Mouse (Mus musculus): Measurements from ENCODE around the gene Slc7a11. TPM values are rescaled to one million over a fixed set of nuclear protein-coding genes. Genes with fewer than 3 reads are reported as not detected.

The Slc7a11 gene
- polyA plus RNA-seq, 1 experiment = 1.4 TPM

- no peak overlapping the region for H3K4me3 ChIP-seq (replicated peaks; ENCODE audit: control insufficient read depth, low read depth, low read length)
- no peaks in the 10 kb centered on the region for H3K4me1 ChIP-seq (ENCODE audit: control insufficient read depth, insufficient read depth, low read length)
- H3K27ac ChIP-seq (ENCODE audit: control insufficient read depth, insufficient read depth, low read depth, low read length, poor library complexity) = no peak overlapping the region
- TF ChIP-seq CTCF (IDR thresholded peaks at IDR 0.05; ENCODE audit: control insufficient read depth, insufficient read depth, low read length) (no peak), POLR2A (IDR thresholded peaks at IDR 0.05; ENCODE audit: borderline replicate concordance, control insufficient read depth, low read depth, low read length) (no peak)
Observed at GRCm38 (mm10) chr3:50144144-50144543, 299.3 kb downstream of the Slc7a11 start.

- Histone ChIP-seq H3K4me3 (replicated peaks; ENCODE audit: control insufficient read depth, low read depth, low read length) (no peak overlapping the region), H3K27ac (ENCODE audit: control insufficient read depth, insufficient read depth, low read depth, low read length, poor library complexity) (no peak overlapping the region), H3K4me1 (ENCODE audit: control insufficient read depth, insufficient read depth, low read length) (no peaks in the 10 kb centered on the region)
- TF ChIP-seq POLR2A (IDR thresholded peaks at IDR 0.05; ENCODE audit: borderline replicate concordance, control insufficient read depth, low read depth, low read length) = no peak
- no peak for TF ChIP-seq CTCF (IDR thresholded peaks at IDR 0.05; ENCODE audit: control insufficient read depth, insufficient read depth, low read length)
- WGBS = 64% methylated on average over 3 of the region's 3 CpGs
Observed at GRCm38 (mm10) chr3:50138319-50138718, 305.1 kb downstream of the Slc7a11 start.

- no peaks in the 10 kb centered on the region for H3K4me1 ChIP-seq (ENCODE audit: control insufficient read depth, insufficient read depth, low read length)
- no peak overlapping the region for H3K27ac ChIP-seq (ENCODE audit: control insufficient read depth, insufficient read depth, low read depth, low read length, poor library complexity)
- TF ChIP-seq POLR2A (IDR thresholded peaks at IDR 0.05; ENCODE audit: borderline replicate concordance, control insufficient read depth, low read depth, low read length) (no peak), CTCF (IDR thresholded peaks at IDR 0.05; ENCODE audit: control insufficient read depth, insufficient read depth, low read length) (no peak)
- WGBS = 80% methylated on average over 5 of the region's 5 CpGs
- H3K4me3 ChIP-seq (replicated peaks; ENCODE audit: control insufficient read depth, low read depth, low read length) = no peak overlapping the region
Observed at GRCm38 (mm10) chr3:50132204-50132603, 311.2 kb downstream of the Slc7a11 start.

- Histone ChIP-seq H3K4me1 (ENCODE audit: control insufficient read depth, insufficient read depth, low read length) (no peaks in the 10 kb centered on the region), H3K4me3 (replicated peaks; ENCODE audit: control insufficient read depth, low read depth, low read length) (no peak overlapping the region), H3K27ac (ENCODE audit: control insufficient read depth, insufficient read depth, low read depth, low read length, poor library complexity) (no peak overlapping the region)
- TF ChIP-seq POLR2A (IDR thresholded peaks at IDR 0.05; ENCODE audit: borderline replicate concordance, control insufficient read depth, low read depth, low read length) (no peak), CTCF (IDR thresholded peaks at IDR 0.05; ENCODE audit: control insufficient read depth, insufficient read depth, low read length) (no peak)
- 73% methylated on average over 2 of the region's 2 CpGs for WGBS
Observed at GRCm38 (mm10) chr3:50130319-50130718, 313.1 kb downstream of the Slc7a11 start.

GRCm38 (mm10) chr3:50121001-50121400 lies 322.4 kb downstream of the Slc7a11 start:
- TF ChIP-seq CTCF (IDR thresholded peaks at IDR 0.05; ENCODE audit: control insufficient read depth, insufficient read depth, low read length) (no peak), POLR2A (IDR thresholded peaks at IDR 0.05; ENCODE audit: borderline replicate concordance, control insufficient read depth, low read depth, low read length) (no peak)
- no peak overlapping the region for H3K4me3 ChIP-seq (replicated peaks; ENCODE audit: control insufficient read depth, low read depth, low read length)
- H3K4me1 ChIP-seq (ENCODE audit: control insufficient read depth, insufficient read depth, low read length) = no peaks in the 10 kb centered on the region
- H3K27ac ChIP-seq (ENCODE audit: control insufficient read depth, insufficient read depth, low read depth, low read length, poor library complexity) = no peak overlapping the region
- WGBS = 38% methylated on average over 1 of the region's 1 CpGs

GRCm38 (mm10) chr3:50116266-50116665 lies 327.1 kb downstream of the Slc7a11 start:
- TF ChIP-seq POLR2A (IDR thresholded peaks at IDR 0.05; ENCODE audit: borderline replicate concordance, control insufficient read depth, low read depth, low read length) = no peak
- TF ChIP-seq CTCF (IDR thresholded peaks at IDR 0.05; ENCODE audit: control insufficient read depth, insufficient read depth, low read length) = no peak
- Histone ChIP-seq H3K4me3 (replicated peaks; ENCODE audit: control insufficient read depth, low read depth, low read length) (no peak overlapping the region), H3K4me1 (ENCODE audit: control insufficient read depth, insufficient read depth, low read length) (no peaks in the 10 kb centered on the region), H3K27ac (ENCODE audit: control insufficient read depth, insufficient read depth, low read depth, low read length, poor library complexity) (no peak overlapping the region)
- 58% methylated on average over 1 of the region's 1 CpGs for WGBS

- no peaks in the 10 kb centered on the region for H3K4me1 ChIP-seq (ENCODE audit: control insufficient read depth, insufficient read depth, low read length)
- H3K27ac ChIP-seq (ENCODE audit: control insufficient read depth, insufficient read depth, low read depth, low read length, poor library complexity) = no peak overlapping the region
- no peak overlapping the region for H3K4me3 ChIP-seq (replicated peaks; ENCODE audit: control insufficient read depth, low read depth, low read length)
- TF ChIP-seq POLR2A (IDR thresholded peaks at IDR 0.05; ENCODE audit: borderline replicate concordance, control insufficient read depth, low read depth, low read length) (no peak), CTCF (IDR thresholded peaks at IDR 0.05; ENCODE audit: control insufficient read depth, insufficient read depth, low read length) (no peak)
- 80% methylated on average over 6 of the region's 6 CpGs for WGBS
Observed at GRCm38 (mm10) chr3:50105509-50105908, 337.9 kb downstream of the Slc7a11 start.

- Histone ChIP-seq H3K4me3 (replicated peaks; ENCODE audit: control insufficient read depth, low read depth, low read length) (no peak overlapping the region), H3K27ac (ENCODE audit: control insufficient read depth, insufficient read depth, low read depth, low read length, poor library complexity) (no peak overlapping the region), H3K4me1 (ENCODE audit: control insufficient read depth, insufficient read depth, low read length) (no peaks in the 10 kb centered on the region)
- no peak for TF ChIP-seq CTCF (IDR thresholded peaks at IDR 0.05; ENCODE audit: control insufficient read depth, insufficient read depth, low read length)
- no peak for TF ChIP-seq POLR2A (IDR thresholded peaks at IDR 0.05; ENCODE audit: borderline replicate concordance, control insufficient read depth, low read depth, low read length)
- WGBS = 72% methylated on average over 7 of the region's 7 CpGs
Observed at GRCm38 (mm10) chr3:50094404-50095092, 348.9 kb downstream of the Slc7a11 start.

GRCm38 (mm10) chr3:50076979-50077378 lies 366.4 kb downstream of the Slc7a11 start:
- Histone ChIP-seq H3K4me3 (replicated peaks; ENCODE audit: control insufficient read depth, low read depth, low read length) (no peak overlapping the region), H3K27ac (ENCODE audit: control insufficient read depth, insufficient read depth, low read depth, low read length, poor library complexity) (no peak overlapping the region), H3K4me1 (ENCODE audit: control insufficient read depth, insufficient read depth, low read length) (no peaks in the 10 kb centered on the region)
- TF ChIP-seq CTCF (IDR thresholded peaks at IDR 0.05; ENCODE audit: control insufficient read depth, insufficient read depth, low read length) = no peak
- TF ChIP-seq POLR2A (IDR thresholded peaks at IDR 0.05; ENCODE audit: borderline replicate concordance, control insufficient read depth, low read depth, low read length) = no peak
- WGBS = 17% methylated on average over 7 of the region's 7 CpGs

All from bone marrow, adult 2 months (tissue).